Mouse (Mus musculus): ENCODE results near the gene Wnt10a. TPM values are rescaled to one million over a fixed set of nuclear protein-coding genes. Genes with fewer than 3 reads are reported as not detected.
"Not testable (repeated sequence)": the region's sequence is repeated elsewhere in the genome, so short reads cannot be mapped to it uniquely, and the experiment has no call there.

The Wnt10a gene
- total RNA-seq, 4 experiments from 2014 or later, result 2.5 to 4.3 (median 3.3) TPM

- no peak for DNase-seq (ENCODE audit: low spot score in 2 of 2)
Observed at GRCm38 (mm10) chr1:74814931-74815647, 23.8 kb downstream of the Wnt10a start.

GRCm38 (mm10) chr1:74815965-74816364 is 24.6 kb downstream of the Wnt10a start:
- not testable (repeated sequence) for DNase-seq (ENCODE audit: low spot score in 2 of 2)

GRCm38 (mm10) chr1:74816612-74817199 is 25.4 kb downstream of the Wnt10a start:
- DNase-seq (ENCODE audit: low spot score in 2 of 2), result peak; percentile 85 to 86

- DNase-seq (ENCODE audit: low spot score in 2 of 2), result no peak
Observed at GRCm38 (mm10) chr1:74817219-74817618, 25.9 kb downstream of the Wnt10a start.

GRCm38 (mm10) chr1:74818509-74818908 is 27.2 kb downstream of the Wnt10a start:
- no peak for DNase-seq (ENCODE audit: low spot score in 2 of 2)

- not testable (repeated sequence) for DNase-seq (ENCODE audit: low spot score in 2 of 2)
Observed at GRCm38 (mm10) chr1:74823598-74823997, 32.3 kb downstream of the Wnt10a start.

GRCm38 (mm10) chr1:74824518-74825302 is 33.4 kb downstream of the Wnt10a start:
- DNase-seq (ENCODE audit: low spot score in 2 of 2), result peak in 1 of 2 experiments; percentile 57

- DNase-seq (ENCODE audit: low spot score in 2 of 2), result no peak
Observed at GRCm38 (mm10) chr1:74830061-74830460, 38.7 kb downstream of the Wnt10a start.

GRCm38 (mm10) chr1:74833255-74833654 is 41.9 kb downstream of the Wnt10a start:
- DNase-seq (ENCODE audit: low spot score in 2 of 2), result no peak

GRCm38 (mm10) chr1:74843090-74843489 is 51.8 kb downstream of the Wnt10a start:
- no peak for DNase-seq (ENCODE audit: low spot score in 2 of 2)

- DNase-seq (ENCODE audit: low spot score in 2 of 2), result no peak
Observed at GRCm38 (mm10) chr1:74846341-74846740, 55.0 kb downstream of the Wnt10a start.

- no peak for DNase-seq (ENCODE audit: low spot score in 2 of 2)
Observed at GRCm38 (mm10) chr1:74848946-74849345, 57.6 kb downstream of the Wnt10a start.

- peak; percentile 63 to 64 for DNase-seq (ENCODE audit: low spot score in 2 of 2)
Observed at GRCm38 (mm10) chr1:74850251-74850650, 58.9 kb downstream of the Wnt10a start.

- peak in 1 of 2 experiments; percentile 36 for DNase-seq (ENCODE audit: low spot score in 2 of 2)
Observed at GRCm38 (mm10) chr1:74851001-74851775, 59.9 kb downstream of the Wnt10a start.

Other genes starting within 250 kb of the Wnt10a start
- gene Plcd4, start 248.6 kb upstream of the Wnt10a start, total RNA-seq (2022), result 10 to 100 TPM; 22.0 to 29.6 (median 23.6) TPM
- 10 to 100 TPM; 22.1 to 31.4 (median 24.3) TPM for gene Usp37, start 247.2 kb upstream of the Wnt10a start, total RNA-seq (2022)
- gene Zfp142, start 203.3 kb upstream of the Wnt10a start, total RNA-seq (2022), result 10 to 100 TPM; 28.4 to 36.8 (median 31.7) TPM
- 10 to 100 TPM; 20.3 to 25.2 (median 23.4) TPM for gene Bcs1l, start 203.2 kb upstream of the Wnt10a start, total RNA-seq (2022)
- 10 to 100 TPM; 62.0 to 85.5 (median 67.7) TPM for gene Rnf25, start 190.1 kb upstream of the Wnt10a start, total RNA-seq (2022)
- 1 to 10 TPM; 3.5 to 8.0 (median 5.4) TPM for gene Stk36, start 190.1 kb upstream of the Wnt10a start, total RNA-seq (2022)
- gene Ttll4, start 129.8 kb upstream of the Wnt10a start, total RNA-seq (2022), result 10 to 100 TPM; 25.5 to 35.9 (median 31.1) TPM
- gene Cyp27a1, start 77.9 kb upstream of the Wnt10a start, total RNA-seq (2022), result 1 to 10 TPM; 6.0 to 7.1 (median 7.0) TPM
- under 1 TPM in 3 of 4 experiments, not detected in 1; 0.16 to 0.36 (median 0.19) TPM for gene Prkag3, start 42.3 kb upstream of the Wnt10a start, total RNA-seq (2022)
- gene Wnt6, start 19.6 kb upstream of the Wnt10a start, total RNA-seq (2022), result 1 to 10 TPM; 1.0 to 1.7 (median 1.4) TPM
- 100 to 1,000 TPM; 159 to 177 (median 168) TPM for gene Cdk5r2, start 63.4 kb downstream of the Wnt10a start, total RNA-seq (2022)
- gene Fev, start 93.9 kb downstream of the Wnt10a start, total RNA-seq (2022), result not detected
- gene Cryba2, start 101.6 kb downstream of the Wnt10a start, total RNA-seq (2022), result under 1 TPM in 2 of 4 experiments, not detected in 2; 0.74 to 0.82 TPM
- 1 to 10 TPM; 3.3 to 4.6 (median 3.6) TPM for gene Cfap65, start 144.1 kb downstream of the Wnt10a start, total RNA-seq (2022)
- under 1 TPM in 3 of 4 experiments, not detected in 1; 0.20 to 0.37 (median 0.32) TPM for gene Ihh, start 160.2 kb downstream of the Wnt10a start, total RNA-seq (2022)

All from layer of hippocampus, adult 8-10 months (tissue).